Mouse (Mus musculus) inflammation-experienced regulatory T-cells, adult 6 months (primary cell): ENCODE data around the gene Tyro3. TPM values are rescaled to one million over a fixed set of nuclear protein-coding genes. Genes with fewer than 3 reads are reported as not detected.

Experiments used
- ATAC-seq: one replicate; pipeline ENCODE4 v1.8.0; 2017
- polyA plus RNA-seq, 3 experiments: library from polyadenylated mRNA; unstranded; fragments of 100-300 nt; shearing (Covaris generic); gene quantifications; one replicate each; pipeline ENCODE4 v1.2.1; 2017

Gene Tyro3
- 1 to 10 TPM; 1.5 to 2.1 (median 1.6) TPM for polyA plus RNA-seq

GRCm38 (mm10) chr2:119797279-119797783 lies at the start of gene Tyro3:
Tyro3 (plus strand) TSS chr2:119797733.
- ATAC-seq, result no peak

- ATAC-seq, result no peak
These were observed 48.3 kb upstream of the Tyro3 start for GRCm38 (mm10) chr2:119749260-119749659.

- ATAC-seq, result no peak
These were observed 39.9 kb upstream of the Tyro3 start for GRCm38 (mm10) chr2:119757601-119758100.

GRCm38 (mm10) chr2:119758101-119758843 lies 39.3 kb upstream of the Tyro3 start:
- peak; percentile 38 for ATAC-seq

GRCm38 (mm10) chr2:119758844-119759835 lies 38.4 kb upstream of the Tyro3 start:
- peak; percentile 56 for ATAC-seq

- ATAC-seq, result no peak
These were observed 37.3 kb upstream of the Tyro3 start, which contains the start of gene Ltk for GRCm38 (mm10) chr2:119760251-119760650. Ltk (minus strand) TSS chr2:119760431.

- ATAC-seq, result no peak
These were observed 35.3 kb upstream of the Tyro3 start for GRCm38 (mm10) chr2:119762276-119762675.

- no peak for ATAC-seq
These were observed 33.6 kb upstream of the Tyro3 start for GRCm38 (mm10) chr2:119763924-119764323.

- no peak for ATAC-seq
These were observed 30.3 kb upstream of the Tyro3 start for GRCm38 (mm10) chr2:119767246-119767645.

- peak; percentile 99 for ATAC-seq
These were observed 10.2 kb upstream of the Tyro3 start, which contains the start of gene Rpap1 for GRCm38 (mm10) chr2:119787206-119787883. Rpap1 (minus strand) TSS chr2:119787537.

- ATAC-seq, result no peak
These were observed 7.5 kb upstream of the Tyro3 start for GRCm38 (mm10) chr2:119789996-119790395.

- peak; percentile 42 for ATAC-seq
These were observed 854 bp downstream of the Tyro3 start for GRCm38 (mm10) chr2:119798246-119798927.

GRCm38 (mm10) chr2:119799181-119799960 lies 1.8 kb downstream of the Tyro3 start:
- ATAC-seq, result peak; percentile 33

GRCm38 (mm10) chr2:119799961-119800550 lies 2.5 kb downstream of the Tyro3 start:
- ATAC-seq, result peak; percentile 53

- no peak for ATAC-seq
These were observed 3.6 kb downstream of the Tyro3 start for GRCm38 (mm10) chr2:119800876-119801846.

- no peak for ATAC-seq
These were observed 5.5 kb downstream of the Tyro3 start for GRCm38 (mm10) chr2:119802767-119803617.

- ATAC-seq, result no peak
These were observed 6.2 kb downstream of the Tyro3 start for GRCm38 (mm10) chr2:119803618-119804274.

GRCm38 (mm10) chr2:119804275-119804628 lies 6.7 kb downstream of the Tyro3 start:
- no peak for ATAC-seq
